Mouse (Mus musculus): ENCODE results near the gene Samd4b. TPM values are rescaled to one million over a fixed set of nuclear protein-coding genes. Genes with fewer than 3 reads are reported as not detected.

Gene Samd4b
- total and polyA plus RNA-seq, 3 experiments: 61.0 to 146 (median 78.2) TPM

DNA sequence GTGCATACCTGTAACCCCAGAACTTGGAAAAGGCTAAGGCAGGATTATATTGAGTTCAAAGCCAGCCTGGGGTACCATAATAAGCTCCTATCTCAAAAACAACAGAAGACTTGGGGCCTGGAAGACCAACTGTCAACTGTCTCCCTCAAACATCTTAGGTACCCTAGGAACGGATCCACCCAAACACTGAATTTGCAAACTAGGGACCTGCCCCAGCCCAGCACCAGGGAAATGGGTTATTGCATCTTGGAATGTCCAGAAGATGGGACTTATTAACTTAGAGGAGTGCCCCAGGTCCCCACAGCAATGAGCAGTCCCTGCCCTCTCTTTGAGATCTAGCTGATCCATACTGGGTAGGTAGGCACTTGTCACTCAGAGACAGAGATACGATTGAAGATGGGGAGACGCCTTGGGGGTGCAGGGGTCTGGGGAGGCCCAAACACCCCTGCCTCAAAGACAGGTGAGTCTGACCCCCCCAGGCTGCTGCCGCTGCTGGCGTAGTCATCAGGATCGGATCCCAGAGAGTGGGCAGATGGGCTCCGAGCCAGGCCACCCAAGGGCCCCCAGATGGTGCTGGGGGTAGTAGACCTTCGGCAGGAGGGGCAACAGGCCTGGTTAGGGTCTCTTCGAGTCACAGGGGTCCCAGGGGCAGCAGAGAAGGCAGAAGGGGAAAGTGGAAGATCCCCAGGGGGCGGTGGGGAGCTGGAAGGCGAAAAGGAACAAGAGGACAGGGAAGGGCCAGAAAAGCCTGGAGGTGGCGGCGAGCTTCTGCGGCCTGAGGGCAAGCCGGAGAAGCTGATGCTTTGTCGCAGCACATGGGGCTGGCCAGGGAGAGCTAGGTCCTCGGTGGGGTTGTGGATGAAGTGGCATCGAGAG lies 220.5 kb downstream of the Samd4b start:
- no peak for DNase-seq

DNA sequence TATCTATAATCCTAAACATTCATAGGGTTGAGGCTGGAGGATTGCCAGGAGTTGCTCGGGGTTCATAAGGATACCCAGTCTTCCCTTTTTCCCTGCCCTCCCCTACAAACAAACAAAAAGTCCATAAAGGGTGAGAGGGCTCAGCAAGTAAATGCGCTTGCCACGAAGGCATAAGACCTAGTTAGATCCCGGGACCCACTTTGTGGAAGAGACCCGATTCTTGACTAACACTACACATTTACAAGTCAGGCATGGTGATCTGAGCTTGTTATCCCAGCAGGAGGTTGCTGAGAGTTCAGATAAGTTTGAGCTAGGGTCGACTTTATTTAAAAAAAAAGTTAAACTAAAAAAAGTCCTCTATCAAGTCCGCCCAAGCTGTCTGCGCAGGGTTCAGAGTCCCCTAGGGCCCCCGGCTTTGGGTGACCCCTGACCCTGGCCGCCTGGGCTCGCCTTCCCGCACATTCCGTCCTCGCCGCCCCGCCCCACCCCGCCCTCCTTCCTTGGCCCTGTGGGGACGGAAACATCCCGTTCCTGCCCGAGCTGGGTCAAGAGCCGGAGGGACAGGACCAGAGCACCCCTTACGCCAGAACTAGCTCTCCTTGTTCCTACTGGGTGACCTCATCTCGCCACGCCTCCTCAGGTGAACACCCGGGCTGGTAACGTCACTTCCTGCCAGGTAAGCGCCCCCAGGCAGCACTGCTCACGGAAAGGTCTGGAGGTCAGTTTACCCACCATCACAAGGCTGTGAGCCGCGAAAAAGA lies 221.8 kb downstream of the Samd4b start:
- DNase-seq: peak; percentile 87

DNA sequence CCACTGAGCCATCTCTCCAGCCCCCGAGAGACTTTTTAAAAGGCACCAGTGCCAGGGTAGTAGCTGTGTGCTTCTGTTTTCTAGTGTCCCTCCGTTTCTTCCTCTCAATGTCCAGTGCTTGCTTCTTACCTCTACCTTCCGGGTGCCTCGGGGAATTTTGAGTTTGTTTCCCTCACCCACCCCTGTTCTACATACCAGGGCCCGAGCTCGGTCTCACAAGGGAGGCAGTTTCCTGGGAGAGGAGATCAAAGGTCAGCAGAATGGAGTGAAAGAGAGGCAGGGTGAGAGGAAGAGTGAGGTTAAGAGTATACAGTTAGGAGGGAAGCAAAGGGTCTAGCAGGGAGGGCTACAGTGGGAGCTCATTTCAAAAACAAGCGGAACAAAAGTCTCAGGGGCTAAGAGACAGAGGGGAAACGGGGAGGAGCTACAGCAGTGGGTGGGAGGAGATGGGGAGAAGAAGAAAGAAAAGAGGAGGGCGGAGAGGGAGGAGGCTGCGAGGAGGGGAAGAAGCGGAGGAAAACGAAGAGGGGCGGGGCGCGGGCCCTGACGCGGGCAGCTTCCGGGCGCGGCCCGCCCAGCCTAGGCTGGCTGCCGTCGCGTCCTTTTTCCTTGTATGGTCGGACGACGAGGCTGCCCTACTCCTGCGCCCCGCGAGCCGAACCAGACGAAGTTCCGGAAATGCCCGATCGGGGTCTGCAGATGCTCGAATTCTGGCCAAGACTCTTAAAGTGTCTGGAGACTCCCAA lies 222.6 kb downstream of the Samd4b start:
- peak; percentile 94 for DNase-seq

DNA sequence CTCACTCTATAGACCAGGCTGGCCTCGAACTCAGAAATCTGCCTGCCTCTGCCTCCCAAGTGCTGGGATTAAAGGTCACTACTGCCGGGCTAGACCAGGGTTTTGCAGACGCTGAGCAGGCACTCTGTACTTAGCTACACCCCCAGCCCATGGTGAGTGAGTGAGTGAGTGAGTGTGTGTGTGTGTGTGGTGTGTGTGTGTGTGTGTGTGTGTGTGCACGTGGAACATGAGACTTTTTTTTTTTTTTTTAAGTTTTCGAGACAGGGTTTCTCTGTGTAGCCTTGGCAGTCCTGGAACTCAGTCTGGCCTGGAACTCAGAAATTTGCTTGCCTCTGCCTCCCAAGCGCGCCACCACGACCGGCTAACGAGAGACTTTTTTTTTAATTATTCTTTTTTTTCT lies 223.3 kb downstream of the Samd4b start:
- DNase-seq: no peak

DNA sequence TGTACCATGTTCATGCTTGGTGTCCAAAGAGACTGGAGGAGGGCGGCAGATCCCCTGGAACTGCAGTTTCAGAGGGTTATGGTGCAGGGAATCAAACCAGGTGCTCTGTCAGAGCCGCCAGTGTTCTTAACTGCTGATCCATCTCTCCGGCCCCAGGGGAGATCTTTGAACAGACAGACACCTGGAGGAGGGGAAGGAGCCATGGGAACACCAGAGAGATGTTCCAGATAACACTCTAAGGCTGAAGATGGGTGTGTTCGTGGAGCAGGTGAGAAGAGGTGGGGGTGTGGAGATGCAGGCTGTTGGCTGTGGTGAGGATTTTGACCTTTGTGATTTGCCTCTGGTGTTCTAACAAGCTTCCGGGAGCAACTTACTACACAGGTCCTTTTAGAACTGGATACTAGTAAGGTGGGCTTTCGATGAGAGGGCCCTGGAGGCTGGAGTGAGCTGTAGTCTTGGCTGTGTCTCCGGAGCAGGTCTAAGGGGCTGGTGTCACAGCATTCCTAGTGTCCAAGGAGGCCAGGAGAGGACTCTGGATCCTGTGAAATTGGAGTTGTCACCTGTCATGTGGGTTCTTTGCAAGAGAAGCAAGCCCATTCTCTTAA lies 224.0 kb downstream of the Samd4b start:
- no peak for DNase-seq

DNA sequence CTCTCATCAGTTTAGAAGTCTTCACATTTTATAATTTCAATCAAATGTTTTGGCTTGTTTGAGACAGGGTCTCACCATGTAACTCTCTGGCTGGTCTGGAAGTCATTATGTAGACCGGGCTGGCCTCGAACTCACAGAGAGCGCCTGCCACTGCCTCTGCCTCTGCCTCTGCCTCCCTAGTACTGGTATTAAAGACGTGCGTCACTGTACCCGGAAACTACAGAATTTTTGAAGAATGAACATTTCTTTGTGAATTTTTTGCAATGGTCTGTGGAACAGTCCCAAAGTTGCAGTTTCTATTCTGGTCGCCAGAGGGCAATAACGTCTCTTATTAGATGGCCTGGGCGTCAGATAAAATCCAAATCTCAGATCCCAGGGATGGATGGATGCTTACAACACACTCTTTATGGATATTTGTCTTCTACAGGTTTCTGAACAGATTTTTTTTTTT lies 224.8 kb downstream of the Samd4b start:
- DNase-seq: peak; percentile 78

DNA sequence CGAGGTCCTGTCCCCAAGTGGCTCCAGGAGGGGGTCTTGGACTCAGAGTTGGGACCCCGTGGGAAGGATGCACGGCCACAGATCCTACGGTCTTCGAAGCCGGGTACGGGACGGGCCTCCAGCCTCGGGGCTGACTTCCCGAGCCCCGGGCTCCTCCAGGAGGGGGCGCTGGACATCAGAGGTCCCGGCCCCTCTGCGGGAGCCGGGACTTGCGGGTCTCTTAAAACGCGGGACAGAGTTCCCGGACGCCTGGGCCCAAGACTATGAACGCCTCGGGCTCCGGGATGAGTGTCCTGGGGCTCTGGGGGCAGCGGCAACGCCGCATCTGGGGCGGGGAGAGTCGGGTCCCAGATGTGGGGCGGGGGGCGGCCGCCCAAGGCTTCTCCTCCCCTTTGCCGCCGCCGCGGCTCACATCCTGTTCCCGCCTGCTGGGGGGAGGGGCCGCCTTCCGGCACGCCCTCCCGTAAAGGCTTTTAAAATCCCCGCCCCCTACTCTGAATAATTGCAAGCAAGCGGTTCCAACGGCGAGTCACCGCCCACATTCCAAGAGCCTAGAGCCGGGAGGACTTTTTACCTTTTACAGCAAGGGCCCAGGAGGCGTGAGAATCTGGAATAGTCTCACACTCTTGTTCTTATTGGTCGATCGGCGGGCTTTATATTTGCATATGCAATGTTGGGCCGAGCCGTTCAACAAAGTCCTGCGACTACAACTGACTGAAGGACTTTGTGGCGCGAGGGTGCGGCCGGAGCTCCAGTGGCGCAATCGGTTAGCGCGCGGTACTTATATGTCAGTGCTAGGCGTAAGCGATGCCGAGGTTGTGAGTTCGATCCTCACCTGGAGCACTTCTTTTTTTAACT lies 225.5 kb downstream of the Samd4b start, which contains the start of gene Plekhg2:
Gene Plekhg2 (minus strand): TSS at position 349 of the 858 bp plus-strand sequence.
- peak; percentile 98 for DNase-seq

DNA sequence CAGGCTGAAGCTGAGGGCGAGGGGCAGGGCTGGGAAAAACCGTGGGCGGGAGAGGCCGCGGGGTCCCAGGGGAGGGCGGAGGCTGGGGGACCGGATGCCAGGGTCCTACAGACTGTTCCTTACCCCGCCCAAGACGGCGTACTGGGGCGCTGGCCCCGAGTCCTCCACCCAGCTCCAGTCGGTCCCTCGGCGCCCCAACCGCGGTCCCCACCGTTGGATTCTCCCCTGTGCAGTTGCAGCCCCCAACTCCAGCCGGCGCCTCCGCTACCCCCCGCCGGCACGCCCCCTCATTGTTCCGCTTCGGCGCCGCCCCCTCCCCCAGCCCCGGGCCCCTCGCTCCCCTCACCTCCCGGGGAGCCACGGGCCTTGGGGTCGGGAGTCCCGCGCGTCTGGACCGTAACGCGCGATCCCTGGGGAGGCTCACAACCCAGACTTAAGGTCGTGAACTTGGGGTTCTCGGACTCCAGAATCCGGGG lies 226.4 kb downstream of the Samd4b start:
- peak; percentile 68 for DNase-seq

DNA sequence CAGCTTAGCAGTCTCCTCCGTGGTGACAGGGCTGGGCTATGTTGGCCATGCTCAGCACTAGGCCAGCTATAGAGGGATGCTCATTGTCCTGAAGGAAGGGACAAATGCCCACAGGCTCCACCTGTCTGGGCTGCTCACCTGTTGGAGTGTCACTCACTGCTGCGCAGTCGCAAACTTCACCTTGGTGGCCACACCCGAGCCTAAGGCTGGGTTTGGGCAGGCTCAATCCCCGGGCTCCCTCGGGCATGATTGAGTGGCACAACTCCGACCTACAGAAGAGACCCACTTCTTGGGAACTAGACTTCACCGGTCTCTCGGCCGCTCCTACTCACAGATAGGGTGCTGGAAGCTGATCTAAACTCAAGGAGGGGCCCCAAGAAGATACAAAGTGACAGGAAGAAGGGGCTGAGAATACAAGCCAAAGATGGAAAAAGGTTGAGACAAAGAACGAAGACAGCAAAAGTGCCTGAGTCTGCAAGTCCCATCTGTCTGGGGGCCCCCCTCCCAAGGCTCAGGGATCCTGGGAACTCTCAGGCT lies 226.9 kb downstream of the Samd4b start:
- no peak for DNase-seq

DNA sequence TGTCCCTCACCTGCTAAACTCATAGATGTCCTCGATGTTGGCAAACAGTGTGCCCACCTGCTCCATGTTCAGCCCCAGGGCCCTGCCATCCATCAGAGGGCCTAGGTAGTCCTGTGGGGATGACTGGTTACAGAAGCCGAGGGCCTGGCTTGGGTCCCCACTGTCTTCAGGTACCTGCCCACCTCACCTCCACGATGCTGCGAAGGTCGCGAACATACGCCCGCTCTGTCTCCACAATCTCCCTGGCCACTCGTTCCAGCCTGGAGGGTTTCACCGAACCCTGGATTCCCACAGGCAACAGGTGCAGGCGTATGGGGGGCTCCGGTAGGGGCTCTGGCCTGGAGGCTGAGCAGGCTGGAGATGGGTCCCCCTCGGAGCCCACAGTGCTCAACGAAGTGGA lies 227.9 kb downstream of the Samd4b start:
- DNase-seq: no peak

DNA sequence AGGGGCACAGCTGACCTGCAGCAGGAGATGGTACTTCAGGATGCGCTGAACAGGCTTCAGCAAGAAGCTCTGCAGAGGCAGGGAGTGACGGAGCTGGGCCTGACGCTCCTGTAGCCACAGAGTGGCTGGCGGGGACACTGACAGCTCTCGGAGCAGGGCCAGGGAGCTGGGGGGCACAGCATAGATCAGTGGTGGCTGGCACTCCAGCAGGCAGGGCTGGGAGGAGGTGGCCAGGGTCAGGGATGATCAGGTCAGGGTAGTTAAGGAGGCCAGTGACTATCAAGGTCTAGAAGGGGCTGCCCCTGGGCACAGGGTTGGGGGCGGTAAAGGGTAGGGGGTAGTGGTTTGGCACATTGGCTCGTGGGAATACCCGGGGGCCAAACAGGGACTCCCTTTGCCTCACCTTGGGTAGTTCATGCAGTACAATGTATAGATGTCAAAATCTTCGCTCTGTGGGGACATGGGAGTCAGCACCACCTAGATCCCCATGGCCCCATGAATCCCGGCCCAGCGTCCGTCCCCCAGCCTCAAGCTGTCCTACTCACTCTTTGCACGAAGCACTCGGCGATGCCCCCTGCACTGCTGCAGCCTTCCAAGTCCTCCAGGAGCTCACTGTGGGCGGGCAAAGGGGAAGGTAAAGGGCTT lies 229.5 kb downstream of the Samd4b start:
- DNase-seq: no peak

DNA sequence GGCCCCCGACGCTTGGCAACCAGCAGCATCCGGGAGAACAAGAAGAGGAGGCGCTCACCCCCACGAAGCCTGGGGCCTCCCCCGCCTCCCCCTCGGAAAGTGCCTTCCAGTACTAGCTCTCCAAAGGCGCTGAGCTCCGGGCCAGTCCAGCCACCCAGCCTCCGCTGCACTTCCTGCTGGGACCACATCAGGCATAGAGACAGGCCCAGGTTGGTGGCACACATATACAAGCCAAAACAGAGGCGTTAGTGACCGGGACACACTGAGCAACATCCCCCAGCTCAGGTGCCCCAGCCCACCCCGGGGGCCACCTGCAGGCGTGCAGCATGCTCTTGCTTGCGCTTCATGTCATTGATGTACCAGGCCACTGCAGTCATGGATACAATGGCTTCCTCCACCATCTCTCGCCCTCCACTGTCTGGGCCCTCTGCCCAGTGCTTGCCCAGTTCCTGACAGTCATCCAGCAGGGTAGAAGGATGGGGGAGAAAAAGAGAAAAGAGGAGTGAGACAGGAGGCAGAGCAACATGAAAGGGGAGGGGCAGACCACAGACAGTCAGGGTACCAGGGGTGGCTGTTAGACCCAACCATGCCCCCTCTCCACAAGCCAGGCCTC lies 230.2 kb downstream of the Samd4b start:
- DNase-seq: no peak

DNA sequence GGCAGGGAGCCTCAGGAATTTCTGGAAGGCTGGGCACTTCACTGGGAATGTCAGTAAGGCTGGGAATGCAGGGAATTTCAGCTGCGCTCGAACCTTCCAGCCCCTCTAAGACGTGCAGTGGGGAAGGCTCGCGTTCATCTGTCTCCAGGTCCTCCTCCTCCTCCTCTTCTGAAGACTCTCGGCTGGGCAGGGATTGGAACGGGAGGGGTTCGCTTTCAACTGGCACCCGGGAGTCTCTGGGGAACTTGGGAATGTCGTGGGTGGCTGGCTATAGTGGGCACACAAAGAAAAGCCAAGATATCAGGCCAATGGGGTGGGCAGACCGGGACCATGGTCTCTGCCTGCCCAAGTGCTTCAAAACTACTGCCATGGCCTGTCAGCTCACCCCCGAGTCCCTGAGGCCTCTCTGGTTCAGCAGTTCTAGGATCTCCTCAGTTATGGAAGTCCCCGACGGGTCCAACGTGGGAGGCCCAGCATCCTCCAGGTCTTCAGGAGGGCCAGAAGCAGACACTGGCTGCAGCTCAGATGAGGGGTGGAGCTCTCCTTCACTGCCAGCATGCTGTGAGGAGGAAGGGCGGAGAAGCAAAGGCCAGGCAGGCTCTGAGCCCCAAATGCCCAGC lies 235.4 kb downstream of the Samd4b start:
- no peak for DNase-seq

DNA sequence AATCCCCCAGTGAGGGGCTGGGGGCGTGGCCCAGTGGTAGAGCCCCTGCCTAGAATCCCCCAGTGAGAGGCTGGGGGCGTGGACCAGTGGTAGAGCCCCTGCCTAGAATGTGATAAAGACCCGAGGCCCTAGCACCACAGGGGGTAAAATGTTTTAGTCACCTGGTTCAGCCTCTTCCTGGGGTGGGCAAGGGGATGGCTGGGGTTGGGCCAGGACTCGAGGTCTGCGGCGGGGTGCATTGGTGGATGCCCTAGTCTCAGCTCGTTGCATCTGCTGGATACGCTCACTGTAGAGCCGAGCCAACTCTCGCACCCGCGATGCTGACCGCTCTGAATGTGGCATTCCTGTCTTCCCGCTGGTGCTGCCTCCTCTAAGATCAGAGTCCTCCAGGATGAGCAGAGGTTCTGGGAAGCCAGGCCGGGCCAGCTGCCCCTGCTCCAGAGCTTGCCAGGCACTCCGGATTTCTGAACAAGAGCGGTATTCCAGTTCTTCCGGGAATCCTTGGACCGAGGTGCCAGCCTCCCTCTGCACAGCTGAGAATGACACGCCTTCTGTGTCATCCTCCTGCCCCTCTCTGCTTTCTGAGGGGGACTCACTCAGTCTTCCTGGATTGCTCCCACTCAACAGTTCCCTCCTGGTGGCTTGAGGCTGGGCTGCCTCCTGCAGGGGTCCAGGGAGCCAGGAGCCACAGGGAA lies 236.2 kb downstream of the Samd4b start:
- DNase-seq: no peak

DNA sequence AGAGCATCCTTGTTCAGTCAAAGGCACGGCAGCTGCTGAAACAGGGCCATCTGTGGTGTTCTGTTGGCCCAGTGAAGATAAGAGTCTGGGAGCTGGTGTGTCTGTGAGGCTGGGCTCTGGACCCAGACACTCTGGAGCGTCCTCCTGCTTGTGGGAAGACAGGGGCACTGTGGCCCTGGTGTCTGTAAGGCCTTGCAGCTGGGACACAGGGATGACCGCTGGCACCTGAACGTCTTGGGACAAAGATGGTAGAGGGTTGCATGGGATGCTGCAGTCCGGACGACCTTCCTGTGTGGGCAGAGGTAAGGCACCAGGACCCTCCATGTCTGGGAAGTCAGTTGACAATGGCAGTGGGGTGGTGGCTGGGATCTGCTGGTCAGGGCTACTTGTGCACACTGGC lies 237.7 kb downstream of the Samd4b start:
- DNase-seq: no peak

DNA sequence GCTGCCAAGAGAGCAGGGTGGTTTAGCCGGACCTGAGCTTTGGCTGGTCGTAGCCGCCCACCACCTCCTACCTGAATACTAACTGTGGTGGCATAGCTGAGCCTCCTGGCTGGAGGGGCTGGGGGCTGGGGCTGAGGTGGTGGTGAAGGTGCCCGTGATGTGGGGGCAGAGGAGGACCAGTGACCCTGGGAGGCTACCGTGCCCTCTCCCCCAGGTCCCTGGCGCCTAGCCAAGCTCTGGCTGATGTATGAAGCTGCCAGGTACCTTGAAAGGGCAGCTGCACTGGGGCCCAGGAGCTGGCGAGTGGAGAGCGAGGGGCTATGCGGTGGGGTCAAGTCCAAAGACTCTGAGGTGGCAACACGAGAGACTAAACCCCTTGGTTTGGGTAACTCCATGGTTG lies 238.1 kb downstream of the Samd4b start:
- DNase-seq: no peak

DNA sequence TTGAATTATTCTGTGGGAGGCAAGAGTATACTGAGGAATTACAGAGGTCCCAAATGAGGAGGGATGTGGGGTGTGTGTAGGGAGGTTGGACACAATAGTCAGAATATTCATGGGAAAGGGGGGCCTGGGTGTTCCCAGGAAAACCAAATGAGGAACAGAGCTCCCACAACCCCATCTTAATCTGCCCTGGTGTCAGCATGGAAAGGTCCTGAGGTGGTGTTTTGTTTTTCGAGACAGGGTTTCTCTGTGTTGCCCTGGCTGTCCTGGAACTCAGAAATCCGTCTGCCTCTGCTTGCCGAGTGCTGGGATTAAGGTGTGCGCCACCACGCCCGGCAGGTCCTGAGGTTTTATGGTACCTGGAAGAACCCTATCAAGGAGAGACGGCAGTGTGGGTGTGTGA lies 239.5 kb downstream of the Samd4b start:
- no peak for DNase-seq

DNA sequence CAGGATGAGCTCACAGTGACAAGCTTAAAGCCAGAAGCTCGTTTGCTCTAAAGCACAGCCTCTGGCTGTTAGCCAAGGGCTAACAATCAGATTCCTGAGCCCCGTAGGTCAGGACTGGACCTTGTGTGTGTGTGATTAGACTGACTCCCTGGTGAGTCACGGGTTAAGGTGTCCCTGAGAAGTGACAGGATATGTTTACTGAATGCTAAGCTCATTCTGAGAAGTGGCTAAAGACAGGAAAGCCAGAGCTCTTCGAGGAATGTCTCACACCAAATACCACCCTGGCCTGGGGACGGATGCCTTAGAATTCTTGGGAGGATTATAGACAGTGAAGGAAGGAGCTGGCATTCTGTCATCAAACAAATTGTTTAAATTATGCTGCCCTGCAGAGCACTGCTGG lies 240.0 kb downstream of the Samd4b start:
- peak; percentile 70 for DNase-seq

Measured in adrenal gland, adult 2 months (tissue).